Mouse (Mus musculus) intestine, embryonic 15.5 days (tissue): ENCODE results near the gene Gcgr. TPM values are rescaled to one million over a fixed set of nuclear protein-coding genes. Genes with fewer than 3 reads are reported as not detected.

Experiments used
- ATAC-seq: fragments of 200-750 bp; cut with Nextera tagmentation; 2 replicates; pipeline ENCODE4 v1.8.0; 2017; ENCODE audit warnings: moderate TSS enrichment, moderate library complexity
- H3K27ac ChIP-seq: fragments of 300-500 bp; sonication (generic); 2 replicates; pipeline ENCODE4 v1.5.1; 2015; ENCODE audit warnings: mild to moderate bottlenecking, inconsistent platforms
- H3K27me3 ChIP-seq: fragments of 300-500 bp; sonication (generic); replicated peaks from 2 replicates; pipeline ENCODE4 v1.6.1; 2015; ENCODE audit warnings: inconsistent platforms
- H3K36me3 ChIP-seq: fragments of 300-500 bp; sonication (generic); 2 replicates; pipeline ENCODE4 v1.6.1; 2015; ENCODE audit warnings: inconsistent platforms
- H3K4me1 ChIP-seq: fragments of 300-500 bp; sonication (generic); replicated peaks from 2 replicates; pipeline ENCODE4 v1.6.1; 2015; ENCODE audit warnings: inconsistent platforms
- H3K4me2 ChIP-seq: fragments of 300-500 bp; sonication (generic); replicated peaks from 2 replicates; pipeline ENCODE4 v1.6.1; 2015; ENCODE audit warnings: mild to moderate bottlenecking, inconsistent platforms
- H3K4me3 ChIP-seq: fragments of 300-500 bp; sonication (generic); replicated peaks from 2 replicates; pipeline ENCODE4 v1.5.1; 2015; ENCODE audit warnings: inconsistent platforms
- H3K9ac ChIP-seq: fragments of 300-500 bp; sonication (generic); 2 replicates; pipeline ENCODE4 v1.6.1; 2015; ENCODE audit warnings: inconsistent platforms
- H3K9me3 ChIP-seq: fragments of 300-500 bp; sonication (generic); 2 replicates; pipeline ENCODE4 v1.6.1; 2016; ENCODE audit warnings: inconsistent platforms
- WGBS: fragments of 180-500 bp; shearing (Covaris S2); methylation state at CpG from one replicate; pipeline ENCODE4 v1.1.7; 2015; 5-methylcytosine and 5-hydroxymethylcytosine counted together
- polyA plus RNA-seq: library from polyadenylated mRNA; unstranded; fragments of >200 nt; fragmentation: Nextera tagmentation; extraction: Ambion mirVana; gene quantifications from 2 replicates; pipeline ENCODE4 v1.2.1, GENCODE M21; 2015

Gene Gcgr
- polyA plus RNA-seq, 1 experiment from 2014 or later, result 0.58 TPM

DNA sequence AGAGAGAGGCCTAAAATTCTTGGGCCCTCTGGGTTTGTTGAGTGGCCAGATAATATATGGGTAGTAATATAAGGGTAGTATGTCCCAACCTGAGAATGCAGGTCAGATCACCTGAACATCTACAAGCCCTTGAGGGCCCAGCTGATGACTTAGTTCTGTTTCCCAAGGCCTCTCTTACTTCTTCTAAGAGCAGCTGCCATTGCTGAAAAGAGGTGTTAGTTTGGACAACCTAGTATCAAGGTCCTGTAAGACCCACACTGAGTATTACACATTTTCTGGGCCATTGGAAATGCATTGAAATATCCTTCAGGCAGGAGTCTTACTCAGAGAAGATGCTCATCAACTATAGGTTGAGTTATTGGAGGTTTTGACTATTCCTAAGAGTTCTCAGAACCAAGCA lies 45.4 kb downstream of the Gcgr start:
- no peak for ATAC-seq
- no peaks in the 10 kb centered on the region for H3K9me3 ChIP-seq
- H3K4me1 ChIP-seq, result peaks cover 52% of the 10 kb centered on the region
- H3K27ac ChIP-seq, result peak overlapping the region; percentile 68
- no peak overlapping the region for H3K9ac ChIP-seq
- peaks cover 22% of the 10 kb centered on the region for H3K36me3 ChIP-seq
- H3K4me3 ChIP-seq, result no peak overlapping the region
- H3K27me3 ChIP-seq, result no peaks in the 10 kb centered on the region
- 0 out of 2 replicates have a peak overlapping the region, but pooled peaks have one; percentile 12 for H3K4me2 ChIP-seq

- peak; percentile 4 for ATAC-seq
- Histone ChIP-seq H3K9me3 (no peaks in the 10 kb centered on the region), H3K27me3 (no peaks in the 10 kb centered on the region), H3K4me1 (peaks cover 47% of the 10 kb centered on the region), H3K9ac (0 out of 2 replicates have a peak overlapping the region, but pooled peaks have one; percentile 14), H3K4me2 (peak overlapping the region; percentile 42), H3K36me3 (peaks cover 18% of the 10 kb centered on the region), H3K4me3 (no peak overlapping the region), H3K27ac (peak overlapping the region; percentile 82)
- 70% methylated on average over 3 of the region's 3 CpGs for WGBS
Measured at GRCm38 (mm10) chr11:120576365-120576981, 46.0 kb downstream of the Gcgr start.

DNA sequence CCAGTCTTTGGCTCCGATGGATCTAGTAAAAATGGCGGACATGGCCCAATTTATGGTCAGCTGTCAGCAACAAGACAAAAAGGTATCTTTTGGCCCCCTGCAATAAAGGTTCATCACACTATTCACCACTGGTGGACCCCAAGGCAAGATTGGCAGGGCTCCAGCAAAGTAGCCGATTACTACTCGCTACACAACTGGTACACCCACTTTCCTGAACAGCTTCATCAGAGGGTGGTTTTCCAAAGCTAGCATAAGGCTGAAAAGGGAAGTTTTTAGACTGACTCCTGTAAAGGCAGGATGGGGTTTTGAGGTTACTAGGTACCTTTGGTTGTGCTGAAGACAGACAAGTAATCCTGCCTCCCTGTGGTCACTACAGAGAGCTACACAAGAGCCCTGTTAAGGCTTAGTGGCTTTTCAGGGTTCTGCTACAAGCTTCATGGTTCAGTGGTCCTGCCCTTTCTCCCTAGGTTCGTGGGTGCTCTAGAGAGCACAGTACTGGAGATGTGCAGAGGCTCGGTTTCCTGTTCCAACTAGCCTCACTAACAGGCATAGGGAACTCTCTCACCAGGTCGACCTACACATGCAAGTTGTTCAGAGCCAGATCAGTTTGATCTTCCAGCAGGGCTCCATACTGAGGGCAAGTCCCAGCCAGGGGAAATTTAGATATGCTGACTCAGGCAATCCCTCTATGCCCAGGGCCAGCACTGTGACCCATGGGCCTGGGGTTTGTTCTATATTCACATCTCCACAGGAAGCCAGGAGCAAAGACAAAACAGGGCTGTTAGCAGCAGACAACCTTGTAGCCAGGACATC lies 46.9 kb downstream of the Gcgr start:
- Histone ChIP-seq H3K36me3 (peaks cover 18% of the 10 kb centered on the region), H3K27me3 (no peaks in the 10 kb centered on the region), H3K27ac (peak overlapping the region; percentile 82), H3K4me2 (peak overlapping the region; percentile 42), H3K4me3 (no peak overlapping the region), H3K4me1 (peaks cover 43% of the 10 kb centered on the region), H3K9ac (0 out of 2 replicates have a peak overlapping the region, but pooled peaks have one; percentile 14), H3K9me3 (no peaks in the 10 kb centered on the region)
- no peak for ATAC-seq
- 86% methylated on average over 7 of the region's 7 CpGs for WGBS

DNA sequence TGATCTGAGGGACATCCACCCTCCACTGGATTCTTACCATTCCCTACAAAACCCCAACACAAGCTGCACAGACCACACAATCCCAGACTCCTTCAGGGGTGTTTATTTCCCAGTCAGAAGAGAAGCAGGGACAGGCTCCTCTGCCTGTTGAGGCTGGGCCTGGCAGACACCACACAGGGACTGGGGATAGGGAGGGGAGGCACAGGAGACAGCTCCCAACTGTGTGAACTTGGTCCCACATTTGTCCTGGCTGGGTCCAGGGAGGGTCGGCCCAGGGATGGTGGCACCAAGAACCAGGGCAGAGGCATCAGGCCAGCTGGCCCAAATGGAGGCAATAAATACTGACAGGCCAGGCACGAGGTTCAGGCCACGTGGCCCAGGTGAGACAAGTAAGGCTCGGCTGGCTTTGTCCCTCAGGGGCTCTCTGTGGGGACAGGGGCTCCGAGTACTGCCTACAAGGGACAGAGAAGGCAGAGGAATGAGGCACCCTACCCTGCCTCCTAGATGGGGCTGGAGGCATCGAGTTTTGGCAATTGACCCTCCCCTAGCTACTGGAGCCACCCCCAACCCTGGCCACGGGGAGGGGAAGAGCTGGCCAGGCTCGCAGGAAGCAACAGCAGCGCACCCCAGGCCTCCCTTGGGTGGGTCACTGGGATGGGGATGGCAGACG lies 47.7 kb downstream of the Gcgr start:
- H3K36me3 ChIP-seq, result peaks cover 18% of the 10 kb centered on the region
- H3K9ac ChIP-seq, result peak overlapping the region; percentile 5; the same call in 1 of the 2 replicates
- H3K27ac ChIP-seq, result no peak overlapping the region; the same call in 1 of the 2 replicates
- H3K4me2 ChIP-seq, result no peak overlapping the region
- H3K4me1 ChIP-seq, result peaks cover 43% of the 10 kb centered on the region
- H3K27me3 ChIP-seq, result no peaks in the 10 kb centered on the region
- H3K4me3 ChIP-seq, result no peak overlapping the region
- H3K9me3 ChIP-seq, result no peaks in the 10 kb centered on the region
- no peak for ATAC-seq
- WGBS, result 82% methylated on average over 10 of the region's 10 CpGs

GRCm38 (mm10) chr11:120578694-120579243 lies 48.3 kb downstream of the Gcgr start:
- Histone ChIP-seq H3K4me3 (no peak overlapping the region), H3K27me3 (no peaks in the 10 kb centered on the region), H3K27ac (no peak overlapping the region; the same call in 1 of the 2 replicates), H3K36me3 (peaks cover 19% of the 10 kb centered on the region), H3K9me3 (no peaks in the 10 kb centered on the region), H3K9ac (no peak overlapping the region; the same call in 1 of the 2 replicates), H3K4me2 (no peak overlapping the region), H3K4me1 (peaks cover 43% of the 10 kb centered on the region)
- WGBS, result 79% methylated on average over 11 of the region's 11 CpGs
- ATAC-seq, result no peak

DNA sequence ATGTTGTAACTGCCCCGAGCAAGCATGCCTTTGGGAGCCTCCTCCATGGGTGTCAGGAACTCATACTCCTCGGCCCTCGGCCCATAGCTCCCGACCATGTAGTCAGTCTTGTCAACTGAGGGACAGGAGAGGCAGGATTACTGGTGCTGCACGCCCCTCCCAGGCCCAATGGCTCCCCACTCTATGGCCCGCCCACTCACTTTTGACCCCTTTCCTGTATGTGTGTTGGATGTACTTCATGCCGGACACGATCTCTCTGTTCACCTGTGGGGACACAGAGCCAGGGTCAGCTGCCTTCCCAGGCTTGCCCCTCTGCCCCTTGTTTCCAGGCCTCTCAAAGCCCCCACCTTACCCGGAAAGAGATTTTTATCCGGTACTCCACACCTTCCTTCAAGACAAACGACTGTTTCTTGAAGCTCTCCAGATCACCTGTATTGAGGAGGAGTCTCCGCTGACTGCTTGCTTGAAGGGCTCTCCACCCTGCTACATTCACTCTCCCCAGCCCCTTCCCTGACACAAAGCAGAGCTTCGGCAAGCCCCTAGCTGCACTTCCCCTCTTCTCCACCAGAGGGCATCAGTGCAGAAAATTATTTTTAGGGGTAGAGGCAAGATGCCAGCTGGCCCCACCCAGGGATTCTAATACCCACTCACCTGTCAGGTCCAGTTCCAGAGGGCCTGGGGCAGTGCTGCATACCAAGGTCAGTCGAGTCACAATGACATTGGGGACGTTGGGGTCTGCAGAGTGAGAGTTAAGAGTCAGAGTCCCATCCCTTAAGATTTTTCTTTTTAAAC lies 49.0 kb downstream of the Gcgr start:
- Histone ChIP-seq H3K9ac (peak overlapping the region; percentile 95; the same call in 1 of the 2 replicates), H3K4me1 (peaks cover 39% of the 10 kb centered on the region), H3K9me3 (no peaks in the 10 kb centered on the region), H3K27ac (peak overlapping the region; percentile 75; the same call in 1 of the 2 replicates), H3K4me3 (peak overlapping the region; percentile 81), H3K27me3 (no peaks in the 10 kb centered on the region), H3K4me2 (peak overlapping the region; percentile 93), H3K36me3 (peaks cover 23% of the 10 kb centered on the region)
- no peak for ATAC-seq
- WGBS, result 50% methylated on average over 15 of the region's 15 CpGs

DNA sequence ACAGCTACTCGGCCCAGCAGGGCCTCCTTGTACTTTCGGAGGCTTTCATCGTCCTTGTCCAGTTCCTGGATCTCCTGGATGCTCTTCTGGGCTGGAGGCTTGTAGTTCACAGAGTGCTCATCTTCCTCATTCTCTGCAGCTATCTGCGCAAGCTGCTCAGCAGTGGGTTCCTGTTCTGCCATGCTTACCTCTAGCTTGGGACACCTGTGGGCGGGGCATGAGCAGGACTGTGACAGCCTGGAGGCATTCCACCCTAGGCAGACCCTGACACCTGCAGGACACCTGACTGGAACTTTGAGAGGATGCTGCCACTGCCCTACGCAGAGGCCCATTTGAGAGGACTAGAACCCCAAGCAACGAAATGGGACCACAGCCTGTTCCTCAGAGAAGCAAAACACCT lies 49.7 kb downstream of the Gcgr start:
- Histone ChIP-seq H3K36me3 (peaks cover 23% of the 10 kb centered on the region), H3K4me3 (peak overlapping the region; percentile 81), H3K4me2 (peak overlapping the region; percentile 93), H3K27ac (peak overlapping the region; percentile 75), H3K27me3 (no peaks in the 10 kb centered on the region), H3K9me3 (no peaks in the 10 kb centered on the region), H3K4me1 (peaks cover 38% of the 10 kb centered on the region), H3K9ac (peak overlapping the region; percentile 95)
- 52% methylated on average over 7 of the region's 7 CpGs for WGBS
- 0 out of 2 replicates have a peak, but pooled peaks have one; percentile 16 for ATAC-seq

DNA sequence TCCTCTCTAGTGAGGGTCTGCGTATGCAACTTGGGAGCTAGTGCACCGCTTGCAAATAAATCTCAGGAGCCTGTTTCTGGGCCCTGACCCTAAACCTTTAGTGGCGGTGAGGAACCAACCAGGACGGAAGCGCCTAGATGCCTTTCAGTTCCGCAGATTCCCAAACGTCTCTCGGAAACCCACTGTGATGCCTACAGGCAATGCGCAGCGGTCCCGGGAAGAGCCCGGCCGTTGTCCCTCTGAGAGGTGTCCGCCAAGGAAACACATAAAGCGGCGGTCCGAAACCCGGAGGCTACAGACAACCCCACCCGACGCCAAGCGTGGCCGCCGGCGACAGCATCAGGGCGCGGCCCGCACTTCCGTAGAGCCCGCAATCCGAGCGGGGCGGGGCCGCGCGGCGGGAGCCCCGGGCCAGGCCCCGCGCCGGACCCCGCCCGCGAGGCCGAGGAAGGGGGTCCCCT lies 50.4 kb downstream of the Gcgr start:
- peak overlapping the region; percentile 81 for H3K4me3 ChIP-seq
- ATAC-seq, result peak; percentile 64
- 2% methylated on average over 37 of the region's 44 CpGs for WGBS
- peak overlapping the region; percentile 75 for H3K27ac ChIP-seq
- peaks cover 24% of the 10 kb centered on the region for H3K36me3 ChIP-seq
- H3K4me2 ChIP-seq, result peak overlapping the region; percentile 93
- no peaks in the 10 kb centered on the region for H3K27me3 ChIP-seq
- no peaks in the 10 kb centered on the region for H3K9me3 ChIP-seq
- peaks cover 38% of the 10 kb centered on the region for H3K4me1 ChIP-seq
- H3K9ac ChIP-seq, result peak overlapping the region; percentile 95

- Histone ChIP-seq H3K9ac (peak within 1 kb of the TSS; percentile 95), H3K4me1 (peaks cover 34% of the 10 kb centered on the region), H3K36me3 (peaks cover 27% of the 10 kb centered on the region), H3K27ac (peak within 1 kb of the TSS; percentile 75), H3K9me3 (no peaks in the 10 kb centered on the region), H3K27me3 (no peaks in the 10 kb centered on the region), H3K4me2 (peak within 1 kb of the TSS; percentile 93), H3K4me3 (peak within 1 kb of the TSS; percentile 81)
- peak; percentile 68 for ATAC-seq
- WGBS, result 3% methylated on average over 75 of the region's 75 CpGs
Measured at GRCm38 (mm10) chr11:120581490-120582267, 51.2 kb downstream of the Gcgr start, which contains the start of gene Arhgdia. TSS of gene Arhgdia (minus strand) at chr11:120581624.

- H3K27ac ChIP-seq, result peak overlapping the region; percentile 75
- H3K27me3 ChIP-seq, result no peaks in the 10 kb centered on the region
- no peak for ATAC-seq
- H3K4me3 ChIP-seq, result peak overlapping the region; percentile 81
- 74% methylated on average over 8 of the region's 8 CpGs for WGBS
- no peaks in the 10 kb centered on the region for H3K9me3 ChIP-seq
- peaks cover 28% of the 10 kb centered on the region for H3K4me1 ChIP-seq
- peak overlapping the region; percentile 95 for H3K9ac ChIP-seq
- H3K4me2 ChIP-seq, result peak overlapping the region; percentile 93
- peaks cover 30% of the 10 kb centered on the region for H3K36me3 ChIP-seq
Measured at GRCm38 (mm10) chr11:120582268-120582981, 51.9 kb downstream of the Gcgr start.
